Mouse (Mus musculus): Measurements from ENCODE around the gene Ctnnbip1.

DNA sequence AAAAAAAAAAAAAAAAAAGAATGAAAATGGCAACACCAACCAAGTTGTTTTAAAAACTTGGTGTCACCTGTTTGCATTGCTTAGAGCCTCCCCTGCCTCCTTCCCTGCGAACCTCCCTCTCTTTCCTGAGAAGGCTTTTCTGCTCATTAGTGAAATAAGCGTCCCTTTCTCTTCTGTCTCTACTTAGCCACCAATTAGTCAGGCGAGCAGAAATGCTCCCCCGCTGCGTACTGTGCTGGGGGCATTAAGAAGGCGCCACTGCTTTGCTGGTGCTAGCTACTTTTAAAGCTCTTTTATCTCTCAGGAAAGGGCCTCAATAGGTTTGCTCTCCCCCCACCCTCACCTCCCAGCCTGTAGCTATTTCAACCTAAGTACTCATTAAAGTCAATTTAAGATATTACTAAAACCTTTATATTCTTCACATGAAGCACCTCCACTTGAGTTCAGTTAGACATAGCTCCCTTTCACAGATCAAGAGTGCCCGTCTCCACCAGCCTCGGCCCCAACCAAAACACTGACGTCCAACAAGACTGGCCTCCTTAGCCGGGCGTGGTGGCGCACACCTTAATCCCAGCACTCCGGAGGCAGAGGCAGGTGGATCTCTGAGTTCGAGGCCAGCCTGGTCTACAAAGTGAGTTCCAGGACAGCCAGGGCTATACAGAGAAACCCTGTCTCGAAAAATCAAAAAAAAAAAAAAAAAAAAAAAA, 12.6 kb upstream of the Ctnnbip1 start:
- no peak for TF ChIP-seq CTCF (IDR thresholded peaks at IDR 0.05; ENCODE audit: control insufficient read depth, insufficient read depth, insufficient read length)
- no peak for TF ChIP-seq USF1 (IDR thresholded peaks at IDR 0.05; ENCODE audit: low read depth)
- TF ChIP-seq MYOG (IDR thresholded peaks at IDR 0.05; ENCODE audit: control insufficient read depth, extremely low read depth, insufficient read length) = no peak

Measured in C2C12 (cell line).